Mouse (Mus musculus) stomach, embryonic 16.5 days (tissue): ENCODE measurements around the gene Ell2. TPM values are rescaled to one million over a fixed set of nuclear protein-coding genes. Genes with fewer than 3 reads are reported as not detected.
A peak's percentile ranks its signal among the peaks of the same experiment; 100 is the strongest.

ENCODE experiments used
- ATAC-seq: fragments of 200-750 bp; cut with Nextera tagmentation; 2 replicates; pipeline ENCODE4 v1.8.0; 2017; ENCODE audit warnings: moderate number of reproducible peaks, moderate TSS enrichment; ENCODE audit not compliant: insufficient read depth, low FRiP score
- H3K27ac ChIP-seq: fragments of 300-500 bp; sonication (generic); 2 replicates; pipeline ENCODE4 v1.5.1; 2014; ENCODE audit warnings: low read length
- H3K27me3 ChIP-seq: fragments of 300-500 bp; sonication (generic); 2 replicates; pipeline ENCODE4 v1.6.1; 2014; ENCODE audit warnings: low read length, control low read depth, mixed read lengths; ENCODE audit not compliant: control insufficient read depth, insufficient read depth
- H3K36me3 ChIP-seq: fragments of 300-500 bp; sonication (generic); 2 replicates; pipeline ENCODE4 v1.6.1; 2014; ENCODE audit warnings: low read length; ENCODE audit not compliant: control insufficient read depth, insufficient read depth
- H3K4me1 ChIP-seq: fragments of 300-500 bp; sonication (generic); 2 replicates; pipeline ENCODE4 v1.6.1; 2014; ENCODE audit warnings: low read length, control low read depth, mixed read lengths; ENCODE audit not compliant: control insufficient read depth, insufficient read depth
- H3K4me2 ChIP-seq: fragments of 300-500 bp; sonication (generic); 2 replicates; pipeline ENCODE4 v1.6.1; 2014; ENCODE audit warnings: low read depth, low read length, mixed read lengths
- H3K4me3 ChIP-seq: fragments of 300-500 bp; sonication (generic); replicated peaks from 2 replicates; pipeline ENCODE4 v1.5.1; 2014; ENCODE audit warnings: mild to moderate bottlenecking, low read length
- H3K9ac ChIP-seq: fragments of 300-500 bp; sonication (generic); 2 replicates; pipeline ENCODE4 v1.6.1; 2014; ENCODE audit warnings: low read length
- H3K9me3 ChIP-seq: fragments of 300-500 bp; sonication (generic); replicated peaks from 2 replicates; pipeline ENCODE4 v1.6.1; 2016; ENCODE audit warnings: low read length, control low read depth; ENCODE audit not compliant: control insufficient read depth
- WGBS: fragments of 180-500 bp; shearing (Covaris S2); extraction: QIAGEN DNeasy Blood & Tissue Kit; methylation state at CpG from one replicate; pipeline ENCODE4 v1.1.7; 2014; 5-methylcytosine and 5-hydroxymethylcytosine counted together
- polyA plus RNA-seq: library from polyadenylated mRNA; unstranded; fragments of >200 nt; fragmentation: Nextera tagmentation; extraction: Ambion mirVana; gene quantifications from 2 replicates; pipeline ENCODE4 v1.2.1, GENCODE M21; 2015

The Ell2 gene
- polyA plus RNA-seq, 1 experiment from 2014 or later, result 19.4 TPM

GRCm38 (mm10) chr13:75741119-75741518 is 34.6 kb downstream of the Ell2 start:
- H3K4me2 ChIP-seq, result no peak overlapping the region
- no peak overlapping the region for H3K4me3 ChIP-seq
- no peaks in the 10 kb centered on the region for H3K36me3 ChIP-seq
- H3K27ac ChIP-seq, result no peak overlapping the region
- no peak overlapping the region for H3K9ac ChIP-seq
- 80% methylated on average over 3 of the region's 3 CpGs for WGBS
- no peaks in the 10 kb centered on the region for H3K9me3 ChIP-seq
- peaks cover 14% of the 10 kb centered on the region for H3K4me1 ChIP-seq
- H3K27me3 ChIP-seq, result no peaks in the 10 kb centered on the region
- ATAC-seq, result no peak

DNA sequence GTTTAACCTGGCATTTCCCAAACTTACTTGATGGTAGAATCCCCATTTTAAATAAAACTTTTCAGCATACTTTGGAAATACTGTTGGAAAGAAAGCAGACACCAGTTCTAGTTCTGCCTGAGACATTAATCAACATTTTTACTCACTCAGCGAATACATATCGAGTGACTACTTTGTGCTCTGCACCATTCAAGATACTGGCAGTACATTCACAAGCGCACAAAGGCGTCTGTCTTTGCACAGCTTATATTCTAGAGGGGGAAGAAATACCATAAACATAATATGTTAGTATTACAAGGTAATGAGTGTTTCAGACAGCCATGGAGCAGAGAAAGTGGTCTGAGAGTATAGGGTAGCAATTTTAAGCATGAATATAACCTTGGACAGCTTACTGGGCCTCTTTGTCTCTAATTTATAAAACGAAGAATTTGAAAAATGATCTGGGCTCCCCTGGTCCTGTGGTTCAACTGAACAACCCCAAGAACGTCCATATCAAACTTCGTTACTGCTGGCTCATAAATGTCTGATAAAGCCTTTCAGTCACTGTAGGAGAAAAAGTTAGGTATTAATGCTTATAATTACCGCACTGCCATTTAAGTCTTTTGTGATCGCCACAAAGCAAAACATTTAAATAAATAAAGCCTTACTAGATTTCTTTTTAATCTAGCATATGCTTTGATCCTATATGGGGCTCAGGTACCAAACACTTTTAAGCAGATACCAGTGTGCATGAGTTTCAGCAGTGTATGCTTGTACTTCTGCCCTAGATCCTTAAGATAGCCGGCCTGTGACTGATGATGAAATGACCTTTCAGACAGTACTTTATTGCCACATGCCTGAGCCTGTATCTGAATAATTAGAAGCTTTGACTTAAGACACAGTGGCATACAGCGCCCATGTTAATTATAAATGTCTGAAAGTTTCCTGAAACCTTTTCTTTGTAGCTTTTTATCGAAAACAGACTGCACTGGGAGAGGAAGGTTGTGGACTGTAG is 35.5 kb downstream of the Ell2 start:
- Histone ChIP-seq H3K4me2 (no peak overlapping the region), H3K9ac (no peak overlapping the region), H3K4me1 (peaks cover 14% of the 10 kb centered on the region), H3K4me3 (no peak overlapping the region), H3K27me3 (no peaks in the 10 kb centered on the region), H3K9me3 (no peaks in the 10 kb centered on the region), H3K36me3 (no peaks in the 10 kb centered on the region), H3K27ac (no peak overlapping the region)
- ATAC-seq, result no peak
- 69% methylated on average over 12 of the region's 12 CpGs for WGBS

DNA sequence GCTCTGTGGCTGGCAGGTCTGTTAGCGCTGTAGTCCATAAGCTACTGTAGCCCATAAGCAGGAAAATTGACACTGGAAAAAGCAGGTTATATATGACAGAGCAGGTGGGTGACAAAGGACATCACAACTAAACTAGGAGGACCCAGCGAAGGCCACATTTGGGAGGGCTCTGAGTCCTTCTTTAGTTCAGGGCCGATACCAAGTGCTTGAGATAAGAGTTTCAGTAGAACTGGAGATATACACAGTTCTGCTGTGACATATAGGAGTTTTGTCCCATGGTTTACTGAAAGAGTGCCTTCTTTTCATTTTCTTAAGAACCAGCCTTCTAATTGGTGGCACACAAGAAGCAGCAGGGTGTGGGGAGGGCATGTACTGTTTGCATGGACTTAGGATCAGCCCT is 36.4 kb downstream of the Ell2 start:
- H3K27ac ChIP-seq, result no peak overlapping the region
- WGBS, result 95% methylated on average over 3 of the region's 3 CpGs
- no peaks in the 10 kb centered on the region for H3K9me3 ChIP-seq
- no peaks in the 10 kb centered on the region for H3K36me3 ChIP-seq
- ATAC-seq, result no peak
- peaks cover 13% of the 10 kb centered on the region for H3K4me1 ChIP-seq
- H3K9ac ChIP-seq, result no peak overlapping the region
- H3K4me2 ChIP-seq, result no peak overlapping the region
- no peak overlapping the region for H3K4me3 ChIP-seq
- H3K27me3 ChIP-seq, result no peaks in the 10 kb centered on the region

DNA sequence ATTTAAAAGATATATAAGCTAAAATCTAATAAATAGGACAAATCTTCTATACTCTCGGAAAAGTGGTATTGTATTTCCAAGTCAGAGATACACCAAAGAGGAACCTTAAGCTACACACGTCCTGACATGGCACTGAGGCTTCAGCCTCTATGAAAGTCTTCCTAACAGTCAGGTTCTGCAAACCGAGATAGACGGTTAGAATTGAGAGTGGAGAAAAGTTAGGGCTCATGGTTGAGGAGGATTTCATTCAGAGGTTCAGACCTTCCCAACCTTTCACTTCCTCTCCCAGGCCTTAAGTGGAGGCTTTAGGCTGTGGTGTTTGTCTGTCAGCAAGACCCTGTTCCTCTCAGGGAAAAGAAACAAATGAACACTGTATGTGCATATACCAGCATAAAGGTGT is 37.5 kb downstream of the Ell2 start:
- Histone ChIP-seq H3K27ac (no peak overlapping the region), H3K4me3 (no peak overlapping the region), H3K4me1 (peaks cover 7% of the 10 kb centered on the region), H3K9ac (no peak overlapping the region), H3K4me2 (no peak overlapping the region), H3K9me3 (no peaks in the 10 kb centered on the region), H3K27me3 (no peaks in the 10 kb centered on the region), H3K36me3 (no peaks in the 10 kb centered on the region)
- 84% methylated on average over 4 of the region's 4 CpGs for WGBS
- no peak for ATAC-seq

DNA sequence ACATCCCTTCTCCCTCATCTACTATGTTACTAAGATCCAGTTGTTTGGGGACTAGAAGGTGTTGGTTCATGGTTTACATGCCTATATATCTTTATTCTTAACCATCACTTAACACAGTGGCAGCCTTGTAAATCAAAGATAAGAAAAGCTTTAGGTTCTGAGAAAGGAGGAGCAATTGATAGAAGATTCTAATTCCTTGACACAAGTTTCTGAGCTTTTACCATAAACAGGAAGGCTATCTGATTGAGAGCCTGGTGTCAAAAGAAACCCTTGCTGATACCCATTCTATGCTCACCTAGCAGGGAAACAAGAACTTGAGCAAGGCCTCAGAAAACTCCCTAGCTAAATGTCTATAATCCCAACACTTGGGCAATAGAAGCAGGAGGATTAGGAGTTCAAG is 38.8 kb downstream of the Ell2 start:
- Histone ChIP-seq H3K4me1 (0 out of 2 replicates have a peak, but pooled peaks cover 1% of the 10 kb centered on the region), H3K36me3 (no peaks in the 10 kb centered on the region), H3K9me3 (no peaks in the 10 kb centered on the region), H3K27me3 (no peaks in the 10 kb centered on the region), H3K9ac (no peak overlapping the region), H3K4me3 (no peak overlapping the region), H3K4me2 (no peak overlapping the region), H3K27ac (no peak overlapping the region)
- ATAC-seq, result no peak

DNA sequence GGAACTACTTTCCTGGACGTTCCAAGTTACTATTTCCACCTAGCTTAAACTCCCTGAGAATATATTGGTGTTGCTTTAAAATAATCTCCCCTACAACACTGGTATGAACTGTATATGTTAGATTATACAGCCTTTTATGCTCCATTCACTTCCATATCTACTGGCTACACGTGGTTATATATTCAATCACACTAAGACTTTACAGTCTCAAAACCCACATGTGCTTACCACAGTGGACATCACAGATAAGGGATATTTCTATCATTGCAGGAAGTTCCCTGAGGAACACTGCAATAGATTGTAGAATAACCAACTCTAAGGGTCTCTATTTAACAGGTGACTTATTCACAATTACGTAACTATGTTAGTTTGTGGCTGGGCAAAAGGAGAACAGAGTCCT is 40.7 kb downstream of the Ell2 start:
- Histone ChIP-seq H3K27me3 (no peaks in the 10 kb centered on the region), H3K9ac (no peak overlapping the region), H3K4me3 (no peak overlapping the region), H3K36me3 (no peaks in the 10 kb centered on the region), H3K4me2 (no peak overlapping the region), H3K27ac (no peak overlapping the region), H3K9me3 (no peaks in the 10 kb centered on the region), H3K4me1 (no peaks in the 10 kb centered on the region; the same call in 1 of the 2 replicates)
- no peak for ATAC-seq
- 74% methylated on average over 3 of the region's 3 CpGs for WGBS

DNA sequence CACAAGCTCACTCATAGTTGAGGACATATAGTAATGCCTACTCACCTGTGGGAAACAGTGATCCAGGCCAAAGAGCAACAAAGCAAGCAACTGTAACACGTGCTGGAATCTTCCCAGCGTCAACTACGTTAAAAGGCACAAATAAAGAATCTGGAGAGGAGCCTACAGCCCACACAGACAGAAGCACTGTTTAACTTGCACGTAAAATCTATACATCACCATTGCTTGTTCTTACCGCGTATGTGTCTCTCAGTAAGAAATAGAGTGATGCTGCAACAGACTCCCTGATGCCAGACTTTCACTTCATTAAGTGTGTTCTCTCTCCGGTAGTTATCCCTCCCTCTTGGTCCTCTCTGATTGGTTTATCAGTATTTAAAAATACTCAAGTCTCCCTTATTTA is 42.1 kb downstream of the Ell2 start:
- Histone ChIP-seq H3K9ac (no peak overlapping the region), H3K9me3 (no peaks in the 10 kb centered on the region), H3K4me3 (no peak overlapping the region), H3K4me1 (peaks cover 4% of the 10 kb centered on the region; the same call in 1 of the 2 replicates), H3K27ac (no peak overlapping the region), H3K4me2 (no peak overlapping the region), H3K36me3 (no peaks in the 10 kb centered on the region), H3K27me3 (no peaks in the 10 kb centered on the region)
- ATAC-seq, result no peak
- WGBS, result 84% methylated on average over 7 of the region's 7 CpGs

- no peak for ATAC-seq
- Histone ChIP-seq H3K9me3 (no peaks in the 10 kb centered on the region), H3K4me3 (no peak overlapping the region), H3K36me3 (no peaks in the 10 kb centered on the region), H3K27me3 (no peaks in the 10 kb centered on the region), H3K4me1 (peaks cover 8% of the 10 kb centered on the region; the same call in 1 of the 2 replicates), H3K27ac (no peak overlapping the region), H3K9ac (no peak overlapping the region), H3K4me2 (no peak overlapping the region)
- WGBS, result 70% methylated on average over 2 of the region's 2 CpGs
Measured at GRCm38 (mm10) chr13:75750785-75751184, 44.2 kb downstream of the Ell2 start.

DNA sequence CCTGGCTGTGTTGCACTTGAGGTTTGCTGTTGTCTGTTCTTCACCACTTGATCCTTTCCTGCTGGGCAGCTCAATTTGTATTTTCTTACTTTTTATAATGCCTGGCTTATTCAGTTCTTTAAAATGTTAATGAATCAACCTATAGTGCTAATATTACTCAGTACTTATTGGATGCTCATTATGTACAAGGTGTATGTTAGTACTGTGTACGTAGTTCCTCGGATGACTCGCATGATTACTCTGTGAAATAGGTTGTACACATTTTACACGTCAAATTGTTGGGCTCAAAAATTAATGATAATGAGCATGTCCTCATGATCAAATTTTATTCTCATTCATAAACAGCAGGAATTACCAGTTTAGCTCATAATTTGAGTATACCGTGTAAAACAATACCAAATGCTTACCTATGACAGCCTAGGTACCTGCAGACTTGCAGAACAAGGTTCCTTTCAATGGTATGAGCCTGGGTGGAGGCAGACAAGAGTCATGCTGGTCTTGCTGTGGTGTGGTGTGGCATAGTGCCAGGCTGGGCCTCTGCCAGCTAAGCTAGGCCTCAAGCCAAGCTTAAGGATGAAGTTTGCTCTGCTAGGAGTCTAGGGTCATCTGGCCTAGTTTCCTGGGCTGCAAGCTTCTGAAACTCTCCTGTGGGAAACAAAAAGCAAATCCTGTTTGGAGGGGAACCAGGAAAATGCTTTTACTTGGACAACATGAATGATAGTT is 45.8 kb downstream of the Ell2 start:
- H3K9me3 ChIP-seq, result no peaks in the 10 kb centered on the region
- H3K9ac ChIP-seq, result no peak overlapping the region
- peak; percentile 79 for ATAC-seq

More for the DNA sequence above, 45.8 kb downstream of the Ell2 start:
- Histone ChIP-seq H3K4me2 (no peak overlapping the region), H3K4me1 (peaks cover 8% of the 10 kb centered on the region; the same call in 1 of the 2 replicates), H3K4me3 (no peak overlapping the region), H3K27ac (peak overlapping the region; percentile 34; the same call in 1 of the 2 replicates), H3K36me3 (no peaks in the 10 kb centered on the region), H3K27me3 (no peaks in the 10 kb centered on the region)
- WGBS, result 79% methylated on average over 5 of the region's 5 CpGs
